Mouse (Mus musculus) liver, embryonic 14.5 days (tissue): Measurements from ENCODE around the gene Slc35b3. TPM values are rescaled to one million over a fixed set of nuclear protein-coding genes. Genes with fewer than 3 reads are reported as not detected.
A peak's percentile ranks its signal among the peaks of the same experiment; 100 is the strongest.

Experiments
- ATAC-seq: fragments of 200-750 bp; cut with Nextera tagmentation; 2 replicates; pipeline ENCODE4 v1.8.0; 2017; ENCODE audit warnings: moderate number of reproducible peaks, mild to moderate bottlenecking, moderate library complexity; ENCODE audit not compliant: insufficient read depth
- DNase-seq, 3 experiments: peaks; one replicate each; pipeline ENCODE4 v3.0.0-alpha.2; 2012 to 2013; ENCODE audit warnings: low read depth in 3 of 3, low spot score in 3 of 3
- H3K27ac ChIP-seq: fragments of 300-500 bp; sonication (generic); 2 replicates; pipeline ENCODE4 v1.5.1; 2014; ENCODE audit warnings: moderate library complexity, mild to moderate bottlenecking, control low read depth, inconsistent platforms
- H3K27me3 ChIP-seq: fragments of 300-500 bp; sonication (generic); 2 replicates; pipeline ENCODE4 v1.6.1; 2014; ENCODE audit warnings: mild to moderate bottlenecking, low read length, moderate library complexity; ENCODE audit not compliant: control insufficient read depth, insufficient read depth
- H3K36me3 ChIP-seq: fragments of 300-500 bp; sonication (generic); replicated peaks from 2 replicates; pipeline ENCODE4 v1.6.1; 2014; ENCODE audit warnings: low read depth; ENCODE audit not compliant: control insufficient read depth, insufficient read depth
- H3K4me1 ChIP-seq, 2 experiments: fragments of 200-500 bp in 1 of 2; fragments of 300-500 bp in 1 of 2; sonication (generic) in 1 of 2; replicated peaks; 2 replicates each; pipeline ENCODE4 v1.6.1; 2012 to 2014; ENCODE audit warnings: antibody characterized with exemption in 1 of 2, inconsistent platforms in 1 of 2, low read length in 1 of 2; ENCODE audit not compliant: control insufficient read depth in 2 of 2, insufficient read depth in 2 of 2
- H3K4me2 ChIP-seq: fragments of 300-500 bp; sonication (generic); 2 replicates; pipeline ENCODE4 v1.6.1; 2014; ENCODE audit warnings: low read depth, mild to moderate bottlenecking, control low read depth, moderate library complexity
- H3K4me3 ChIP-seq, 2 experiments: fragments of 200-500 bp in 1 of 2; fragments of 300-500 bp in 1 of 2; sonication (generic) in 1 of 2; 2 replicates each; pipeline ENCODE4 v1.5.1; 2012 to 2014; ENCODE audit warnings: low read depth in 2 of 2, low read length in 2 of 2, mild to moderate bottlenecking in 2 of 2, control low read depth in 1 of 2, inconsistent platforms in 1 of 2, moderate library complexity in 1 of 2; ENCODE audit not compliant: insufficient read depth in 1 of 2
- H3K9ac ChIP-seq: fragments of 300-500 bp; sonication (generic); replicated peaks from 2 replicates; pipeline ENCODE4 v1.6.1; 2014; ENCODE audit warnings: mild to moderate bottlenecking, control low read depth, moderate library complexity
- H3K9me3 ChIP-seq: fragments of 300-500 bp; sonication (generic); 2 replicates; pipeline ENCODE4 v1.6.1; 2016; ENCODE audit warnings: low read length, mixed read lengths; ENCODE audit not compliant: control insufficient read depth
- CTCF ChIP-seq: IDR thresholded peaks from 2 replicates; pipeline ENCODE4 v1.5.1; 2016; ENCODE audit warnings: antibody characterized with exemption, low read depth, control low read depth
- EP300 ChIP-seq: IDR thresholded peaks from 2 replicates; pipeline ENCODE4 v1.6.1; 2016; ENCODE audit warnings: antibody characterized with exemption, low read depth
- WGBS: fragments of 180-500 bp; shearing (Covaris S2); extraction: QIAGEN DNeasy Blood & Tissue Kit; methylation state at CpG from one replicate; pipeline ENCODE4 v1.1.7; 2014; ENCODE audit not compliant: insufficient replicate concordance; 5-methylcytosine and 5-hydroxymethylcytosine counted together
- polyA plus RNA-seq, 2 experiments: library from polyadenylated mRNA; depleted of rRNA in 1 of 2; stranded (reverse) in 1 of 2; unstranded in 1 of 2; fragments of >200 nt; fragmentation: Nextera tagmentation in 1 of 2; extraction: Ambion mirVana in 1 of 2; gene quantifications; 2 replicates each; pipeline versions ENCODE4 v1.2.1 to v1.2.3; 2012 to 2014

Gene Slc35b3
- polyA plus RNA-seq, 2 experiments: 9.2 to 10.3 TPM

GRCm38 (mm10) chr13:38972602-38973001 lies 11.9 kb upstream of the Slc35b3 start:
- Histone ChIP-seq H3K36me3 (no peaks in the 10 kb centered on the region), H3K4me2 (no peak overlapping the region), H3K9me3 (no peaks in the 10 kb centered on the region), H3K4me3 (no peak overlapping the region), H3K4me1 (peaks cover 0 to under 1% of the 10 kb centered on the region in 2 experiments; a peak in 2 of 4 replicates), H3K27me3 (no peaks in the 10 kb centered on the region), H3K27ac (no peak overlapping the region), H3K9ac (no peak overlapping the region)
- TF ChIP-seq CTCF: no peak
- no peak for TF ChIP-seq EP300
- no peak for DNase-seq
- no peak for ATAC-seq
- WGBS: 10% methylated on average over 6 of the region's 6 CpGs

GRCm38 (mm10) chr13:38971047-38971446 lies 10.4 kb upstream of the Slc35b3 start:
- no peaks in the 10 kb centered on the region for H3K36me3 ChIP-seq
- no peak overlapping the region for H3K4me2 ChIP-seq
- H3K9me3 ChIP-seq: no peaks in the 10 kb centered on the region
- no peaks in the 10 kb centered on the region for H3K27me3 ChIP-seq
- no peak overlapping the region for H3K9ac ChIP-seq
- TF ChIP-seq EP300 (no peak), CTCF (no peak)
- no peak overlapping the region for H3K4me3 ChIP-seq
- ATAC-seq (no peak), DNase-seq (no peak)
- no peak overlapping the region for H3K27ac ChIP-seq
- peaks cover 0 to 4% of the 10 kb centered on the region in 2 experiments; a peak in 2 of 4 replicates for H3K4me1 ChIP-seq
- WGBS: 57% methylated on average over 4 of the region's 4 CpGs

- DNase-seq (no peak), ATAC-seq (peak; percentile 69; the same call in 1 of the 2 replicates)
- Histone ChIP-seq H3K4me1 (peaks cover 0 to 4% of the 10 kb centered on the region in 2 experiments; a peak in 2 of 4 replicates), H3K9me3 (no peaks in the 10 kb centered on the region), H3K27me3 (no peaks in the 10 kb centered on the region), H3K27ac (no peak overlapping the region), H3K4me2 (no peak overlapping the region), H3K36me3 (no peaks in the 10 kb centered on the region), H3K9ac (no peak overlapping the region), H3K4me3 (no peak overlapping the region)
- WGBS: 50% methylated on average over 1 of the region's 1 CpGs
- TF ChIP-seq CTCF (no peak), EP300 (no peak)
Measured at GRCm38 (mm10) chr13:38967518-38967917, 6.8 kb upstream of the Slc35b3 start.

- Histone ChIP-seq H3K4me2 (no peak overlapping the region), H3K36me3 (no peaks in the 10 kb centered on the region), H3K9ac (no peak overlapping the region), H3K9me3 (no peaks in the 10 kb centered on the region), H3K27me3 (no peaks in the 10 kb centered on the region), H3K27ac (no peak overlapping the region), H3K4me1 (peaks cover 0 to 4% of the 10 kb centered on the region in 2 experiments; a peak in 2 of 4 replicates), H3K4me3 (no peak overlapping the region)
- DNase-seq (no peak), ATAC-seq (peak; percentile 51; the same call in 1 of the 2 replicates)
- 64% methylated on average over 2 of the region's 2 CpGs for WGBS
- no peak for TF ChIP-seq EP300
- TF ChIP-seq CTCF: peak; percentile 60
Measured at GRCm38 (mm10) chr13:38966922-38967448, 6.3 kb upstream of the Slc35b3 start.

GRCm38 (mm10) chr13:38962771-38963170 lies 2.1 kb upstream of the Slc35b3 start:
- Histone ChIP-seq H3K4me3 (no peak overlapping the region), H3K9me3 (no peaks in the 10 kb centered on the region), H3K9ac (no peak overlapping the region), H3K27ac (no peak overlapping the region), H3K4me1 (peaks cover 5 to 19% of the 10 kb centered on the region in 2 experiments), H3K4me2 (no peak overlapping the region), H3K27me3 (no peaks in the 10 kb centered on the region), H3K36me3 (no peaks in the 10 kb centered on the region)
- TF ChIP-seq EP300 (no peak), CTCF (no peak)
- WGBS: 50% methylated on average over 2 of the region's 2 CpGs
- DNase-seq (no peak), ATAC-seq (no peak)
